Mouse (Mus musculus) kidney, embryonic 16.5 days (tissue): ENCODE results near the gene Crtc1. TPM values are rescaled to one million over a fixed set of nuclear protein-coding genes. Genes with fewer than 3 reads are reported as not detected.

ENCODE experiments used
- ATAC-seq: fragments of 200-750 bp; cut with Nextera tagmentation; 2 replicates; pipeline ENCODE4 v1.8.0; 2017; ENCODE audit warnings: moderate TSS enrichment; ENCODE audit not compliant: low FRiP score, low TSS enrichment
- H3K27ac ChIP-seq: fragments of 300-500 bp; sonication (generic); 2 replicates; pipeline ENCODE4 v1.5.1; 2014; ENCODE audit warnings: low read length
- H3K27me3 ChIP-seq: fragments of 300-500 bp; sonication (generic); 2 replicates; pipeline ENCODE4 v1.6.1; 2014; ENCODE audit warnings: low read length, control low read depth, mixed read lengths; ENCODE audit not compliant: insufficient read depth
- H3K36me3 ChIP-seq: fragments of 300-500 bp; sonication (generic); 2 replicates; pipeline ENCODE4 v1.6.1; 2014; ENCODE audit warnings: low read length, control low read depth, mixed read lengths; ENCODE audit not compliant: insufficient read depth
- H3K4me1 ChIP-seq: fragments of 300-500 bp; sonication (generic); 2 replicates; pipeline ENCODE4 v1.6.1; 2014; ENCODE audit warnings: low read length, control low read depth, mixed read lengths; ENCODE audit not compliant: insufficient read depth
- H3K4me2 ChIP-seq: fragments of 300-500 bp; sonication (generic); replicated peaks from 2 replicates; pipeline ENCODE4 v1.6.1; 2014; ENCODE audit warnings: low read depth, low read length
- H3K4me3 ChIP-seq: fragments of 300-500 bp; sonication (generic); 2 replicates; pipeline ENCODE4 v1.5.1; 2014; ENCODE audit warnings: mild to moderate bottlenecking, low read length
- H3K9ac ChIP-seq: fragments of 300-500 bp; sonication (generic); replicated peaks from 2 replicates; pipeline ENCODE4 v1.6.1; 2014; ENCODE audit warnings: low read length
- H3K9me3 ChIP-seq: fragments of 300-500 bp; sonication (generic); 2 replicates; pipeline ENCODE4 v1.6.1; 2016; ENCODE audit warnings: low read length, control low read depth
- WGBS: fragments of 180-500 bp; shearing (Covaris S2); extraction: QIAGEN DNeasy Blood & Tissue Kit; methylation state at CpG from one replicate; pipeline ENCODE4 v1.1.7; 2014; 5-methylcytosine and 5-hydroxymethylcytosine counted together
- polyA plus RNA-seq: library from polyadenylated mRNA; unstranded; fragments of >200 nt; fragmentation: Nextera tagmentation; extraction: Ambion mirVana; gene quantifications from 2 replicates; pipeline ENCODE4 v1.2.1, GENCODE M21; 2015

The Crtc1 gene
- polyA plus RNA-seq, 1 experiment from 2014 or later, result 19.9 TPM

- H3K36me3 ChIP-seq, result no peaks in the 10 kb centered on the region
- peak within 1 kb of the TSS; percentile 92 for H3K9ac ChIP-seq
- H3K27me3 ChIP-seq, result peaks cover 11% of the 10 kb centered on the region; the same call in 1 of the 2 replicates
- peak within 1 kb of the TSS; percentile 60 for H3K4me2 ChIP-seq
- H3K4me1 ChIP-seq, result peaks cover 16% of the 10 kb centered on the region
- WGBS, result under 1% methylated on average over 52 of the region's 53 CpGs
- peak within 1 kb of the TSS; percentile 85 for H3K4me3 ChIP-seq
- peak; percentile 91 for ATAC-seq
- peak within 1 kb of the TSS; percentile 72 for H3K27ac ChIP-seq
- H3K9me3 ChIP-seq, result no peaks in the 10 kb centered on the region
Observed at GRCm38 (mm10) chr8:70476333-70477268, 37.2 kb upstream of the Crtc1 start, which contains the start of gene Klhl26. Klhl26 (minus strand) TSS chr8:70476968.

GRCm38 (mm10) chr8:70471856-70472255 lies 32.5 kb upstream of the Crtc1 start:
- H3K9ac ChIP-seq, result no peak overlapping the region
- H3K27ac ChIP-seq, result no peak overlapping the region
- no peak for ATAC-seq
- H3K36me3 ChIP-seq, result no peaks in the 10 kb centered on the region
- H3K4me1 ChIP-seq, result peaks cover 13% of the 10 kb centered on the region
- 93% methylated on average over 7 of the region's 7 CpGs for WGBS
- H3K4me2 ChIP-seq, result no peak overlapping the region
- no peaks in the 10 kb centered on the region for H3K27me3 ChIP-seq
- H3K9me3 ChIP-seq, result no peaks in the 10 kb centered on the region
- H3K4me3 ChIP-seq, result no peak overlapping the region

GRCm38 (mm10) chr8:70469938-70470337 lies 30.6 kb upstream of the Crtc1 start:
- no peaks in the 10 kb centered on the region for H3K9me3 ChIP-seq
- H3K27ac ChIP-seq, result no peak overlapping the region
- H3K4me2 ChIP-seq, result no peak overlapping the region
- 0 out of 2 replicates have a peak, but pooled peaks have one; percentile 32 for ATAC-seq
- no peaks in the 10 kb centered on the region for H3K36me3 ChIP-seq
- no peak overlapping the region for H3K9ac ChIP-seq
- H3K4me1 ChIP-seq, result peaks cover 11% of the 10 kb centered on the region
- no peaks in the 10 kb centered on the region for H3K27me3 ChIP-seq
- 80% methylated on average over 2 of the region's 2 CpGs for WGBS
- no peak overlapping the region for H3K4me3 ChIP-seq

GRCm38 (mm10) chr8:70469295-70469916 lies 30.0 kb upstream of the Crtc1 start:
- H3K9ac ChIP-seq, result no peak overlapping the region
- no peak overlapping the region for H3K4me3 ChIP-seq
- H3K27me3 ChIP-seq, result no peaks in the 10 kb centered on the region
- 57% methylated on average over 10 of the region's 10 CpGs for WGBS
- ATAC-seq, result no peak
- no peaks in the 10 kb centered on the region for H3K9me3 ChIP-seq
- no peaks in the 10 kb centered on the region for H3K36me3 ChIP-seq
- no peak overlapping the region for H3K27ac ChIP-seq
- H3K4me1 ChIP-seq, result peaks cover 11% of the 10 kb centered on the region
- H3K4me2 ChIP-seq, result no peak overlapping the region

- ATAC-seq, result no peak
- H3K36me3 ChIP-seq, result no peaks in the 10 kb centered on the region
- H3K27me3 ChIP-seq, result no peaks in the 10 kb centered on the region
- no peaks in the 10 kb centered on the region for H3K9me3 ChIP-seq
- no peak overlapping the region for H3K27ac ChIP-seq
- H3K4me2 ChIP-seq, result no peak overlapping the region
- no peak overlapping the region for H3K9ac ChIP-seq
- no peak overlapping the region for H3K4me3 ChIP-seq
- WGBS, result 79% methylated on average over 4 of the region's 4 CpGs
- peaks cover 11% of the 10 kb centered on the region for H3K4me1 ChIP-seq
Observed at GRCm38 (mm10) chr8:70468733-70469132, 29.4 kb upstream of the Crtc1 start.

GRCm38 (mm10) chr8:70467907-70468306 lies 28.5 kb upstream of the Crtc1 start:
- no peak overlapping the region for H3K4me2 ChIP-seq
- no peak overlapping the region for H3K9ac ChIP-seq
- 0 out of 2 replicates have a peak, but pooled peaks have one; percentile 3 for ATAC-seq
- H3K4me3 ChIP-seq, result no peak overlapping the region
- H3K27me3 ChIP-seq, result no peaks in the 10 kb centered on the region
- no peaks in the 10 kb centered on the region for H3K36me3 ChIP-seq
- 50% methylated on average over 1 of the region's 1 CpGs for WGBS
- H3K4me1 ChIP-seq, result peaks cover 11% of the 10 kb centered on the region
- H3K9me3 ChIP-seq, result no peaks in the 10 kb centered on the region
- H3K27ac ChIP-seq, result no peak overlapping the region

- ATAC-seq, result no peak
- Histone ChIP-seq H3K9me3 (no peaks in the 10 kb centered on the region), H3K27me3 (no peaks in the 10 kb centered on the region)
Observed at GRCm38 (mm10) chr8:70467229-70467725, 27.9 kb upstream of the Crtc1 start.

GRCm38 (mm10) chr8:70466771-70467170 lies 27.4 kb upstream of the Crtc1 start:
- Histone ChIP-seq H3K27me3 (no peaks in the 10 kb centered on the region), H3K4me3 (no peak overlapping the region), H3K9me3 (no peaks in the 10 kb centered on the region), H3K36me3 (no peaks in the 10 kb centered on the region), H3K9ac (0 out of 2 replicates have a peak overlapping the region, but pooled peaks have one; percentile 2), H3K4me2 (no peak overlapping the region), H3K27ac (no peak overlapping the region), H3K4me1 (peaks cover 11% of the 10 kb centered on the region)
- no peak for ATAC-seq
- WGBS, result 56% methylated on average over 11 of the region's 11 CpGs

More at GRCm38 (mm10) chr8:70467229-70467725, 27.9 kb upstream of the Crtc1 start:
- H3K27ac ChIP-seq, result no peak overlapping the region
- 52% methylated on average over 5 of the region's 5 CpGs for WGBS
- H3K36me3 ChIP-seq, result no peaks in the 10 kb centered on the region
- 0 out of 2 replicates have a peak overlapping the region, but pooled peaks have one; percentile 2 for H3K9ac ChIP-seq
- no peak overlapping the region for H3K4me2 ChIP-seq
- peaks cover 11% of the 10 kb centered on the region for H3K4me1 ChIP-seq
- no peak overlapping the region for H3K4me3 ChIP-seq

- Histone ChIP-seq H3K9me3 (no peaks in the 10 kb centered on the region), H3K4me3 (no peak overlapping the region), H3K9ac (no peak overlapping the region), H3K36me3 (no peaks in the 10 kb centered on the region), H3K4me1 (peaks cover 11% of the 10 kb centered on the region), H3K27ac (no peak overlapping the region), H3K4me2 (no peak overlapping the region), H3K27me3 (no peaks in the 10 kb centered on the region)
- no peak for ATAC-seq
- WGBS, result 77% methylated on average over 4 of the region's 4 CpGs
Observed at GRCm38 (mm10) chr8:70466305-70466704, 26.9 kb upstream of the Crtc1 start.
